Mouse (Mus musculus) limb, embryonic 15.5 days (tissue): Measurements from ENCODE around the gene Cacng7. TPM values are rescaled to one million over a fixed set of nuclear protein-coding genes. Genes with fewer than 3 reads are reported as not detected.
"Not testable (repeated sequence)": the region's sequence is repeated elsewhere in the genome, so short reads cannot be mapped to it uniquely, and the experiment has no call there.

Experiments used
- ATAC-seq: fragments of 200-750 bp; cut with Nextera tagmentation; 2 replicates; pipeline ENCODE4 v1.8.0; 2017; ENCODE audit warnings: low read depth, moderate TSS enrichment; ENCODE audit not compliant: insufficient number of reproducible peaks, low FRiP score, low TSS enrichment
- H3K27ac ChIP-seq: fragments of 300-500 bp; sonication (generic); 2 replicates; pipeline ENCODE4 v1.5.1; 2015; ENCODE audit warnings: moderate library complexity, mild to moderate bottlenecking, inconsistent platforms
- H3K27me3 ChIP-seq: fragments of 300-500 bp; sonication (generic); 2 replicates; pipeline ENCODE4 v1.6.1; 2015; ENCODE audit warnings: inconsistent platforms
- H3K36me3 ChIP-seq: fragments of 300-500 bp; sonication (generic); 2 replicates; pipeline ENCODE4 v1.6.1; 2015; ENCODE audit warnings: inconsistent platforms
- H3K4me1 ChIP-seq: fragments of 300-500 bp; sonication (generic); 2 replicates; pipeline ENCODE4 v1.6.1; 2015; ENCODE audit warnings: inconsistent platforms
- H3K4me2 ChIP-seq: fragments of 300-500 bp; sonication (generic); 2 replicates; pipeline ENCODE4 v1.6.1; 2015; ENCODE audit warnings: mild to moderate bottlenecking, inconsistent platforms
- H3K4me3 ChIP-seq: fragments of 300-500 bp; sonication (generic); 2 replicates; pipeline ENCODE4 v1.5.1; 2015; ENCODE audit warnings: mild to moderate bottlenecking, inconsistent platforms
- H3K9ac ChIP-seq: fragments of 300-500 bp; sonication (generic); 2 replicates; pipeline ENCODE4 v1.6.1; 2015; ENCODE audit warnings: inconsistent platforms
- H3K9me3 ChIP-seq: fragments of 300-500 bp; sonication (generic); 2 replicates; pipeline ENCODE4 v1.6.1; 2016; ENCODE audit warnings: inconsistent platforms
- WGBS: fragments of 180-500 bp; shearing (Covaris S2); methylation state at CpG from one replicate; pipeline ENCODE4 v1.1.7; 2015; 5-methylcytosine and 5-hydroxymethylcytosine counted together
- polyA plus RNA-seq: library from polyadenylated mRNA; unstranded; fragments of >200 nt; fragmentation: Nextera tagmentation; extraction: Ambion mirVana; gene quantifications from 2 replicates; pipeline ENCODE4 v1.2.1, GENCODE M21; 2015

Gene Cacng7
- 1.7 and 2.6 TPM in 2 replicates for polyA plus RNA-seq

DNA sequence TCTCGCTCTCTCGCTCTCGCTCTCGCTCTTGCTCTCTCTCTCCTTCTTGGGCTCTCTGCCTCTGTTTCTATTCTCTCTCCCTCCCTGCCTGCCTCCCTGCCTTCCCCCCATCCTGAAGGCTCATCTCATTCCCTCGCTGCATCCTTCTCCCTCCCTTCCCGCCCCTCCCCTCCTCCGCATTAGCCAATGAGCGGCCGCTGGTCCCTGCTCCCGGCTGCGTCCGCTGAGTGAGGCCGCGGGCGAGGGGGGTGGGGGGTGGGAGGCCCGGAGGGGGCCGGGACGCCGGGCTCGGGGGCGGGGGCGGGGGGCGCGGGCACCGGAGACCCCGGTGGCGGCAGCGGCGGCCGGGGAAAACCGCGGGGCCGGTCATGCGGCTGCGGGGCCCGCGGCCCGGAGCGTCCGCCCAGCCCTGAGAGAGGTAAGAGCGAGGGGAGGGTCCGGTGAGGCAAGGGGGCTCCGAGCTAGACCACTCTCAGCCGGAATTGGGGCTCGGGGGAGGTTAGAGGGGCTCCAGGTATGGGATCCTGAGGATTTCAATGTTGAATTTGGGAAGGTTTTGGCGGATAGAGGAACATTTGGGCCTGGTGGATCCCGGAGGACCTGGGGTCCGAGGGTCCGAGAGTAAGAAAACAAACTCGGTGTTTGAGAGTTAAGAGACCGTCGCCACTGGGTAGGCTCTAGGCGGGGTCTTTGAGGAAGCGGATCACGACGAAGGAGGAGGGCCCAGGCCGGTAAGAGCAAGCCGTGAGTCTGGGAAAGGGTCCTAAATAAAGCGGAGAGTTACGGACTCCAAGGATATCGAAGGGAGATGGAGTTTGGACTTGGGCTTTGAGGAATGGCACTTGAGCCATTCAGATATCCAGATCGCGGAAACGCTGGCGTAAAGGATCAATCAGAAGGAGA, at the start of gene Cacng7:
Cacng7 (plus strand) TSS at position 337 of the 903 bp plus-strand sequence.
- H3K4me3 ChIP-seq = peak within 1 kb of the TSS; percentile 68
- H3K4me1 ChIP-seq = peaks cover 21% of the 10 kb centered on the region
- under 1% methylated on average over 43 of the region's 65 CpGs for WGBS
- H3K4me2 ChIP-seq = peak within 1 kb of the TSS; percentile 59
- peaks cover 5% of the 10 kb centered on the region; the same call in 1 of the 2 replicates for H3K27me3 ChIP-seq
- peak within 1 kb of the TSS; percentile 92 for H3K27ac ChIP-seq
- H3K9ac ChIP-seq = peak within 1 kb of the TSS; percentile 67
- no peaks in the 10 kb centered on the region for H3K9me3 ChIP-seq
- no peaks in the 10 kb centered on the region for H3K36me3 ChIP-seq
- ATAC-seq = 0 out of 2 replicates have a peak, but pooled peaks have one; percentile 26

DNA sequence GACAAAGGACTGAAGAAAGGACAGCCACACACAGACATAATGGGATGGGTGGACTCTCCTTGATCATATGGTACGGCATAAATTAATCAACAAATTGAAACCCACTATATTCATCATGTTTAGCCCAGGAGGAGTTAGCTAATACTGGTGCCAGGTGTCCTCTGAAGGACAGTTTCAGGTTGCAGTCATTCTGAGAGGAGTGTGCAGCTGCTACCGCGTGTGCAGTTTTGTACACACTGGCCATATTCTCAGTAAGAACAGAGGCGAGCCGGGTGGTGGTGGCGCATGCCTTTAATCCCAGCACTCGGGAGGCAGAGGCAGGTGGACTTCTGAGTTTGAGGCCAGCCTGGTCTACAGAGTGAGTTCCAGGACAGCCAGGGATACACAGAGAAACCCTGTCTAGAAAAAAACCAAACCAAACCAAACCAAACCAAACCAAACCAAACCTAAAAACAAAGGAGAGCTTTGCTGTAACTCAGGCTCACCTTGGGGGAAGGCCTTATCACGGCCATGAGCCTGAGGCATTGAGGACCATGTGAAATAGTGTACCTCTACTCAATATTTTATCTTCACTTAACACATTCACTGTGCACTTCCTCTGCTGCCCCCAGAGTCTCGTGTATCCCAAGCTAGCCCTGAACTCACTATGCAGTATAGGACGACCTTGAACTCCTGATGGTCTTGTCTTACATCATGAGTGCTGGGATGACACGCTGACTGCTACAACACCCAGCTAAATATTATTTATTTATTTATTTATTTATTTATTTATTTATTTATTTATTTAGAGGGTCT, 49.5 kb upstream of the Cacng7 start:
- Histone ChIP-seq H3K27ac (no peak overlapping the region), H3K9ac (no peak overlapping the region), H3K4me2 (no peak overlapping the region), H3K36me3 (no peaks in the 10 kb centered on the region), H3K4me3 (no peak overlapping the region), H3K27me3 (no peaks in the 10 kb centered on the region), H3K9me3 (no peaks in the 10 kb centered on the region), H3K4me1 (0 out of 2 replicates have a peak, but pooled peaks cover 4% of the 10 kb centered on the region)
- no peak for ATAC-seq
- 79% methylated on average over 11 of the region's 11 CpGs for WGBS

DNA sequence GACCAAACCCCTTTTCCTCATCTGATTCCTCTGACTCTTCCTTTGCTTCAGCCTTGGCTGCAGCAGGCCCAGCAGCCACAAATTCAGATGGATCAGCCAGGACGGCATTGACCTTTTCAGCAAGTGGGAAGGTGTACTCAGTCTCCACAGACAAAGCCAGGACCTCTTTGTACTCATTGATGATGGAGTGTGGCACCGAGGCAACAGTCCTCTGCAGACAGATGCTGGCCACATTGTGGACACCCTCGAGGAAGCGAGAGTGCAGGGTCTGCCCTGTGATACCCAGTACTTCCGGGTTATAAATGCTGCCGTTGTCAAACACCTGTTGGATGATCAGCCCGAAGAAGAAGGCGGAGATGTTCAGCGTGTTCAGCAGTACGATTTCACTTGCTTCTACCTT, 48.2 kb upstream of the Cacng7 start:
- WGBS = 76% methylated on average over 10 of the region's 10 CpGs
- H3K4me1 ChIP-seq = peaks cover 6% of the 10 kb centered on the region

DNA sequence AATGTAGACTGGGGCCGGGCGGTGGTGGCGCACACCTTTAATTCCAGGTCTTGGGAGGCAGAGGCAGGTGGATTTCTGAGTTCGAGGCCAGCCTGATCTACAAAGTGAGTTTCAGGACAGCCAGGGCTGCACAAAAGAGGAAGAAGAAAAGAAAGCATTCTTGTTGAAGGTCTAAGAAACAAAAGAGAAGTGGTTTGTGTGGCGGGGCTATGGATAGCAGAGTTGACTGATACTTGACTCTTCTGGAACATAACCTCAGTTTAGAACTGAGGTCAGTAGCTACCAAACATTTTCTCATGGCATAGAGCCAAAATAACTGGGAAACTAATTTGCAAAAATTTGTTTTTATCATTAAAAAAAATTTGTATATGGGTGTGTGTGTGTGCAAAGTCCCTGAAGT, 46.7 kb upstream of the Cacng7 start:
- H3K27ac ChIP-seq = no peak overlapping the region
- H3K9ac ChIP-seq = no peak overlapping the region
- H3K36me3 ChIP-seq = no peaks in the 10 kb centered on the region
- WGBS = 90% methylated on average over 5 of the region's 5 CpGs
- ATAC-seq = no peak
- no peak overlapping the region for H3K4me2 ChIP-seq
- no peaks in the 10 kb centered on the region for H3K27me3 ChIP-seq
- H3K4me3 ChIP-seq = no peak overlapping the region
- no peaks in the 10 kb centered on the region for H3K9me3 ChIP-seq
- H3K4me1 ChIP-seq = peaks cover 14% of the 10 kb centered on the region

More for the DNA sequence above, 48.2 kb upstream of the Cacng7 start:
- H3K9ac ChIP-seq = no peak overlapping the region
- H3K9me3 ChIP-seq = no peaks in the 10 kb centered on the region
- H3K27ac ChIP-seq = no peak overlapping the region
- no peak overlapping the region for H3K4me3 ChIP-seq
- no peak overlapping the region for H3K4me2 ChIP-seq
- no peaks in the 10 kb centered on the region for H3K36me3 ChIP-seq
- no peak for ATAC-seq
- H3K27me3 ChIP-seq = no peaks in the 10 kb centered on the region

DNA sequence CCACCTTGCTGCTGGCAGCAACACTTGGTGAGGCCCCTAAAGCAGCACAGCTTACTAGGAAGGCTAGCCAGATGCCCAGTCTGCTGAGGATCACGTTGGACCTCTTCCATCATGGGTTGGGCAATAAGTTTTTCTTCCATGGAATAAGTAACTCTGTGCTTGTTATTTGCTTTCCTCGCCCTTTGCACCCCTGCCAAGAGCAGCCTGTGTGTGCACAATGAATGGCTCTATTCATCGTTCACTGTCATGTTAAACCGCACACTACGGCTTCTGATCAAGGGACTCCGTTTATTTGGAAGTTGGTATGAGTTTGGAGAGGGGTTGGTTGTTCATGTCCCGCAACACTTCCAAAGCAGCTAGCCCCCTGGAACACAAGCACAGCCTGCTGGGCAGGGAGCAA, 45.6 kb upstream of the Cacng7 start:
- Histone ChIP-seq H3K36me3 (no peaks in the 10 kb centered on the region), H3K9ac (no peak overlapping the region), H3K4me2 (no peak overlapping the region), H3K4me1 (peaks cover 26% of the 10 kb centered on the region), H3K9me3 (no peaks in the 10 kb centered on the region), H3K4me3 (no peak overlapping the region), H3K27ac (peak overlapping the region; percentile 72), H3K27me3 (no peaks in the 10 kb centered on the region)
- ATAC-seq = no peak
- WGBS = 70% methylated on average over 7 of the region's 7 CpGs

DNA sequence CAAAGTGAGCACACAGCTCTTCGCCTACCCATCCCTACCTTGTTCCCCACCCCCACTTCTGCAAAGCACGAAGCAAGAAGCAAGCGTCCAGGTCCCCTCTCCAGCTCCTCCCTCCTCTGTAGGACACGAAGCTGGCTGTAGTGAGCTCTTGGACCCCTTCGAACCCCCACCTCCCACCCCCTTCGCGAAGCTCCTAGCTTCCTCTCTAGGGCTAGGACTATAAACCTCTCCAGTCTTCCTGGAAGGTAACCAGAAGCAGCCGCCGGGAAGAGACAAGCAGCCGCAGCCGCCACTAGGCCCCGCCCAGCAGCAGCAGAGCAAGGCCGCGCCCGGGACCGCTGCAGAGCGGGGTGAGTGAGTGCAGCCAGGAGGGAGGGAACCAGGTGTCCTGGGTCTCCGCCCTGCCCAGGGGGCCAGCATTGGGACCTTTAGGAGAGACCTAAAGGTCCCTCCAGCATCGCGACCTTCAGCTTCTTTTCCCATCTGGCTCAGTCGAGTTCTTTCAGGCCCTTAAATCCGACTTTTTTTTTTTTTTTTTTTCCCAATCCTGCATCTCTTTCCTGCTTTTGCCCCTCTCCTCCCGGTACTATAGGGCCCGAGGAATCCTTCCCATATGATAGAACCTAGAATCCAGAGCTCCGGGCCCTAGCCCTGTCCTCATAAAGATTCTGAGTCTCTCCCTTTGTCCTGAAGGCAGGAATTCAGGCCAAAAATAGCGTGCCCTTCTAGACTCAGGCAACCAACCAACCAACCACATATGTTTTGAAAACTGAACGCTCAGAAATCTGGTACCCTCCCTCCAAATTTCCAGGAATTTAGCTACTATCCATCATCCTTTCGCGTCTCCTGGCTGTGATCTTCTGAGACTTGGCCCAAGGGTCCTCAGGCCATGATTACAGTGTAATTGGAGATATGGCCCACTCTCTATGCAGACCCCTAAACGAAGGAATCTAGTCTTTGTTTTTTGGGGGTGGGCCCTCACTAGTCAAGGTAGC, 43.5 kb upstream of the Cacng7 start, which contains the start of the genes Myadm and Prkcg:
Myadm (plus strand) TSS at position 105 of the 995 bp plus-strand sequence.
Prkcg (plus strand) TSS at position 204 of the 995 bp plus-strand sequence.
- WGBS = under 1% methylated on average over 30 of the region's 30 CpGs
- H3K4me1 ChIP-seq = peaks cover 36% of the 10 kb centered on the region
- H3K4me3 ChIP-seq = peak within 1 kb of the TSS; percentile 52
- peak within 1 kb of the TSS; percentile 68 for H3K4me2 ChIP-seq
- peak within 1 kb of the TSS; percentile 37 for H3K9ac ChIP-seq
- peak; percentile 64 for ATAC-seq
- H3K27me3 ChIP-seq = no peaks in the 10 kb centered on the region
- H3K27ac ChIP-seq = peak within 1 kb of the TSS; percentile 94
- no peaks in the 10 kb centered on the region for H3K9me3 ChIP-seq
- H3K36me3 ChIP-seq = peaks cover 5% of the 10 kb centered on the region; the same call in 1 of the 2 replicates

DNA sequence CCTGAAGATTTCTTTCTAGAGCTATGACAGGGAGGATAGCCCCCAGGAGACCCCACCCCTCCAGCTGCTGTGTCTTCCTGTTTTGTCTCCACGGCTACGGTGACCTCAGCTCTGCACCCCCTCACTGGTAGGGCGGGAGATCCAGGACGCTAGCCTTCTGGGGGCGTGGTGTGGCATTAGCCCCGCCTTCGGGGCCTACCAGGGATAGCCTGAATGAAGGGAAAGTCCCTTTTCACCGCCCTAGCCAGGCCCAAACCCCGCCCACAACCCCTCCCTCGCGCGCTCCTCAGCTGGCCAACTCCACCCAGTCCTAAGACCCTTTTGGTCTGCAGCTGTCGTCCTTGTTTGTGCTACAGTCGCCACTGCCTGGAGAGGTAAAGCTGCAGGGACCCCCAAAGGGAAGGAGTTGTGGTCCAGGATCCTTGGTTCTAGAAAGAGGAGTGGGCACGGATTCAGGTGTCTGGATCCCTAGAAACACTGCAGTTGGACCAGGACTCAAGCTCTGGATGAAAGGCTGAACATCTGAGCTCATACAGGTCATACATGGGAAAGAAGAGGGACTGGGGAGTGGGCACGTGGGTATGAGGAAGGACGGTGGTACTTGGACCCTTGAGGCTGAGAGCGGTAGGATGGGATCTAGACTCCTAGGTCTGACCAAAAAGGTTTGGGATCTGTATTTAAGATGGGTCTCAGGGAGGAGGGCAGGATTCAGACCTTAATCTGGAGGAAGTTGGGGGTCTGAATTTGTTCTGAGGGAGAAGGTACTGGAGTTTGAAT, 42.3 kb upstream of the Cacng7 start:
- Histone ChIP-seq H3K9ac (peak overlapping the region; percentile 37), H3K4me2 (peak overlapping the region; percentile 68), H3K27me3 (no peaks in the 10 kb centered on the region), H3K4me1 (peaks cover 38% of the 10 kb centered on the region), H3K27ac (peak overlapping the region; percentile 94), H3K36me3 (peaks cover 12% of the 10 kb centered on the region), H3K4me3 (peak overlapping the region; percentile 52), H3K9me3 (no peaks in the 10 kb centered on the region)
- ATAC-seq = peak; percentile 92
- WGBS = 1% methylated on average over 17 of the region's 18 CpGs

DNA sequence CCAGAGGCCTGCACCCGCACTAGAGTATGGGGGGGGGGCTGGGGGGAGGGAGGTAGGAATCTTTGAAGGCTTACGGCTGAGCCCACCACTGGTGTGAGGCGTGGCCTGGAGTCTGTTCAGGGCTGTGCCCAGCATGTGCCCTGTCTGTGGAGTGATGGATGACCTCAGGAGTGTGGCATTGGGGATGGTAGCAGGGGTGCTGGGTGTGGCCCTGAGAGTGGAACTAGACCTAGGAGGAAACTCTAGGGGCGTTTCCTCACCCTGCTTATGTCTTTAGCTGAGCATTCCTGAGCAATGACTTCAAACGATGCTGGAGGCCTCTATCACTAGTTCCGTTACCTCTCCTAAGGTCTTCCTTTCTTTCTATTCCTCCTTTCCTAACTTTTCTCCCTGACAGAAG, 41.6 kb upstream of the Cacng7 start:
- Histone ChIP-seq H3K4me3 (peak overlapping the region; percentile 52), H3K27ac (peak overlapping the region; percentile 94), H3K9ac (peak overlapping the region; percentile 31), H3K36me3 (peaks cover 15% of the 10 kb centered on the region), H3K27me3 (no peaks in the 10 kb centered on the region), H3K9me3 (no peaks in the 10 kb centered on the region), H3K4me2 (peak overlapping the region; percentile 68), H3K4me1 (peaks cover 38% of the 10 kb centered on the region)
- WGBS = 32% methylated on average over 6 of the region's 6 CpGs
- no peak for ATAC-seq

DNA sequence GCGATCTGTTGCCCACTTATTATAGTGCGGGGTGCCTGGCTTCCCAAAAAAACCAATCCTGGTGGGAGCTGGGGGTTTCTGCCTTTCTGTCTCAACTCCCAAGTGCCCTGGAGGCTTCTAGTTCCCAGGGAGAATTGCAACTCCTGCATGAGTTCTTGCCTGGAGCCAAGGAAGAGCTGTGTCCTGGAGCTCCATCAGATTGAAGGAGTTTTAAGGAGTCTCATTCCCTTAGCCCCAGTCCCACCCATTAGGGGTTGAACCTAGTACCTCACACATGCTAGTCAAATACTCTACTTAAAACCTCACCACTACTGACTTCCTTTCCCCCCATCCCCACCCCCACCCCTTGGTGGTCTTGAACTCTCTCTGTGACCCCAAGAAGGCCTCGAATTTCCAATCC, 41.0 kb upstream of the Cacng7 start:
- H3K4me2 ChIP-seq = peak overlapping the region; percentile 68
- 0 out of 2 replicates have a peak overlapping the region, but pooled peaks have one; percentile 4 for H3K9ac ChIP-seq
- ATAC-seq = no peak
- no peaks in the 10 kb centered on the region for H3K9me3 ChIP-seq
- H3K27ac ChIP-seq = peak overlapping the region; percentile 94
- H3K4me1 ChIP-seq = peaks cover 41% of the 10 kb centered on the region
- H3K36me3 ChIP-seq = peaks cover 21% of the 10 kb centered on the region
- WGBS = 59% methylated on average over 3 of the region's 3 CpGs
- peak overlapping the region; percentile 52 for H3K4me3 ChIP-seq
- H3K27me3 ChIP-seq = no peaks in the 10 kb centered on the region

DNA sequence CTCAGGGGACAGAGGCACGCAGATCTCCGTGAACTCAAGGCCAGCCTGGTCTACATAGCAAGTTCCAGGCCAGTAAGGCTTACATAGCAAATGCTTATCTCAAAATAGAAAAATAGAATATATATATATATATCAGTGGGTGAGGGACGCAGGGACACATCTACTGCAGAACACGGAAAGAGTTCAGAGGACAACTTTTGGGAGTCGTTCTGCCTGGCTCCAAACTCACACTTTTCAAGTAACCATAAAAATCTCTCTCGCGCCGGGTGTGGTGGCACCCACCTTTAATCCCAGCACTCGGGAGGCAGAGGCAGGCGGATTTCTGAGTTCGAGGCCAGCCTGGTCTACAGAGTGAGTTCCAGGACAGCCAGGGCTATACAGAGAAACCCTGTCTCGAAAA, 40.5 kb upstream of the Cacng7 start:
- Histone ChIP-seq H3K4me1 (peaks cover 38% of the 10 kb centered on the region), H3K4me3 (peak overlapping the region; percentile 52), H3K9ac (0 out of 2 replicates have a peak overlapping the region, but pooled peaks have one; percentile 4), H3K4me2 (peak overlapping the region; percentile 68), H3K36me3 (peaks cover 26% of the 10 kb centered on the region), H3K27ac (peak overlapping the region; percentile 94)
- ATAC-seq, H3K27me3 ChIP-seq, H3K9me3 ChIP-seq: not testable (repeated sequence)
- 63% methylated on average over 12 of the region's 12 CpGs for WGBS
